Comparison of ENCODE assay signal across 9 mouse cellular contexts in genomic region chr3:83765871-83766725, GRCm38 (mm10). TPM values are rescaled to one million over a fixed set of nuclear protein-coding genes. Genes with fewer than 3 reads are reported as not detected.
DNase-seq lines count a peak whose midpoint lies in the region; ATAC-seq and TF ChIP-seq lines count a peak whose summit lies in the region.
"Had no signal": no experiment of that assay in that cellular context is flagged by ENCODE, and none has a peak within 500 bp of the region (broad histone marks: within the 10 kb centered on the region; RNA-seq: fewer than 3 reads in every experiment).

Gene Sfrp2, plus strand, starts transcription at chr3:83766321.

- H3K4me1 ChIP-seq in intestine, embryonic 16.5 days (ENCODE audit: control insufficient read depth, insufficient read depth, low read length), result peaks cover 16% of the 10 kb centered on the region
- H3K4me1 ChIP-seq in lung, postnatal 0 days (ENCODE audit: insufficient read depth, low read depth, low read length), result no peaks in the 10 kb centered on the region

- H3K4me3 ChIP-seq in intestine, embryonic 16.5 days (ENCODE audit: low read length), result peak within 1 kb of the TSS; percentile 63
- H3K4me3 ChIP-seq in lung, postnatal 0 days (ENCODE audit: low read depth, low read length), result peak within 1 kb of the TSS; percentile 48

- peak; percentile 12 to 17 for DNase-seq in left cerebral cortex, adult 18-20 months (ENCODE audit: low spot score in 2 of 2)
- DNase-seq in left cerebral cortex, adult 9 months (ENCODE audit: low spot score in 2 of 2), result no peak
- DNase-seq in adrenal gland, postnatal 4 days (ENCODE audit: low spot score in 2 of 2), result no peak
- peak; percentile 41 for DNase-seq in gastrocnemius, postnatal 14 days
- DNase-seq in lung, postnatal 0 days (ENCODE audit: low spot score), result peak; percentile 59
- peak; percentile 68 for DNase-seq in right cerebral cortex, postnatal 4 days

- peak within 1 kb of the TSS; percentile 68 for H3K9ac ChIP-seq in intestine, embryonic 16.5 days (ENCODE audit: low read depth, low read length)
- no peak within 1 kb of the TSS for H3K9ac ChIP-seq in lung, postnatal 0 days (replicated peaks; ENCODE audit: low read depth)

- TF ChIP-seq CTCF in lung, postnatal 0 days (IDR thresholded peaks at IDR 0.05), result no peak

- no peaks in the 10 kb centered on the region for H3K36me3 ChIP-seq in intestine, embryonic 16.5 days (ENCODE audit: control insufficient read depth, insufficient read depth, low read length)
- no peaks in the 10 kb centered on the region for H3K36me3 ChIP-seq in lung, postnatal 0 days (ENCODE audit: insufficient read depth, low read length)

- no peak for TF ChIP-seq EP300 in lung, postnatal 0 days (IDR thresholded peaks at IDR 0.05)

- peaks cover 9% of the 10 kb centered on the region for H3K27me3 ChIP-seq in intestine, embryonic 16.5 days (replicated peaks; ENCODE audit: control insufficient read depth, insufficient read depth, low read length)
- H3K27me3 ChIP-seq in lung, postnatal 0 days (replicated peaks; ENCODE audit: insufficient read depth, low read length), result peaks cover 32% of the 10 kb centered on the region

- intact Hi-C loops in gastrocnemius, postnatal 14 days (cut with DNase I; ENCODE audit: low total_unique reads), result loop anchor here (5.0 kb wide), 1 partner anchor 479 kb away; no protein-coding TSS in a partner anchor

- under 1% methylated on average over 82 of the region's 82 CpGs for WGBS in intestine, embryonic 16.5 days
- WGBS in lung, postnatal 0 days, result under 1% methylated on average over 81 of the region's 82 CpGs

- peak; percentile 68 for ATAC-seq in intestine, embryonic 16.5 days
- peak; percentile 22 for ATAC-seq in lung, postnatal 0 days
- ATAC-seq in cerebellum, adult (ENCODE audit: insufficient number of reproducible peaks, low FRiP score, low TSS enrichment), result no peak

- H3K4me2 ChIP-seq in intestine, embryonic 16.5 days (ENCODE audit: low read depth, low read length), result peak within 1 kb of the TSS; percentile 99
- peak within 1 kb of the TSS; percentile 82 for H3K4me2 ChIP-seq in lung, postnatal 0 days (replicated peaks; ENCODE audit: low read depth, low read length)

- no peaks in the 10 kb centered on the region for H3K9me3 ChIP-seq in intestine, embryonic 16.5 days (ENCODE audit: control insufficient read depth, low read length)
- H3K9me3 ChIP-seq in lung, postnatal 0 days (ENCODE audit: low read length), result no peaks in the 10 kb centered on the region

- no peak within 1 kb of the TSS; the same call in 1 of the 2 replicates for H3K27ac ChIP-seq in intestine, embryonic 16.5 days (ENCODE audit: low read length)
- no peak within 1 kb of the TSS for H3K27ac ChIP-seq in lung, postnatal 0 days (ENCODE audit: low read length)

RNA-seq across cellular contexts. Expression of gene Sfrp2, which starts in this region (rescaled TPM):
- total RNA-seq in left cerebral cortex, adult 18-20 months (2021), result 1 to 10 TPM; 1.5 to 2.4 TPM
- total RNA-seq in adrenal gland, postnatal 4 days (2021), result 10 to 100 TPM; 17.7 to 31.4 TPM
- 10 to 100 TPM in 1 of 2 experiments, 1 to 10 TPM in 1; 8.8 to 14.3 TPM for total RNA-seq in gastrocnemius, postnatal 14 days (2021)
- 56.2 and 58.9 TPM in 2 replicates for polyA plus RNA-seq in intestine, embryonic 16.5 days (2015; fragmentation: Nextera tagmentation; extraction: Ambion mirVana)
- 41.8 and 49.0 TPM in 2 replicates for polyA plus RNA-seq in lung, postnatal 0 days (2015; fragmentation: Nextera tagmentation; extraction: Ambion mirVana)
- total RNA-seq: neutrophil, adult 5-6 weeks had no signal

Comparison
In these comparisons a context has a peak if more than half of its experiments do, and no peak if none do; other contexts are left out.
1. DNase-seq: peak in left cerebral cortex, adult 18-20 months (2 of 2), gastrocnemius, postnatal 14 days (single experiment), lung, postnatal 0 days (single experiment) and right cerebral cortex, postnatal 4 days (single experiment); none in left cerebral cortex, adult 9 months (0 of 2) and adrenal gland, postnatal 4 days (0 of 2).